Mouse (Mus musculus) heart, embryonic 16.5 days (tissue): ENCODE measurements around the gene Mob3b. TPM values are rescaled to one million over a fixed set of nuclear protein-coding genes. Genes with fewer than 3 reads are reported as not detected.

Experiments
- ATAC-seq: fragments of 200-750 bp; cut with Nextera tagmentation; replicated peaks from 2 replicates; pipeline ENCODE4 v1.8.0; 2017; ENCODE audit warnings: moderate number of reproducible peaks; ENCODE audit not compliant: insufficient read depth, low FRiP score; ENCODE audit errors: extremely low read depth
- H3K27ac ChIP-seq: fragments of 300-500 bp; sonication (generic); 2 replicates; pipeline ENCODE4 v1.5.1; 2014; ENCODE audit warnings: mild to moderate bottlenecking, low read length, control low read depth, moderate library complexity
- H3K27me3 ChIP-seq: fragments of 300-500 bp; sonication (generic); 2 replicates; pipeline ENCODE4 v1.6.1; 2014; ENCODE audit warnings: low read length, mixed read lengths; ENCODE audit not compliant: control insufficient read depth, insufficient read depth
- H3K36me3 ChIP-seq: fragments of 300-500 bp; sonication (generic); 2 replicates; pipeline ENCODE4 v1.6.1; 2014; ENCODE audit not compliant: control insufficient read depth, insufficient read depth
- H3K4me1 ChIP-seq: fragments of 300-500 bp; sonication (generic); 2 replicates; pipeline ENCODE4 v1.6.1; 2014; ENCODE audit warnings: low read length, mixed read lengths; ENCODE audit not compliant: control insufficient read depth, insufficient read depth
- H3K4me2 ChIP-seq: fragments of 300-500 bp; sonication (generic); 2 replicates; pipeline ENCODE4 v1.6.1; 2014; ENCODE audit warnings: low read depth, mild to moderate bottlenecking, control low read depth, low read length
- H3K4me3 ChIP-seq: fragments of 300-500 bp; sonication (generic); 2 replicates; pipeline ENCODE4 v1.5.1; 2014; ENCODE audit warnings: mild to moderate bottlenecking, control low read depth, low read length
- H3K9ac ChIP-seq: fragments of 300-500 bp; sonication (generic); 2 replicates; pipeline ENCODE4 v1.6.1; 2014; ENCODE audit warnings: low read length, control low read depth
- H3K9me3 ChIP-seq: fragments of 300-500 bp; sonication (generic); replicated peaks from 2 replicates; pipeline ENCODE4 v1.6.1; 2016; ENCODE audit warnings: low read length; ENCODE audit not compliant: control insufficient read depth
- WGBS: fragments of 180-500 bp; shearing (Covaris S2); extraction: QIAGEN DNeasy Blood & Tissue Kit; methylation state at CpG from one replicate; pipeline ENCODE4 v1.1.7; 2014; 5-methylcytosine and 5-hydroxymethylcytosine counted together
- polyA plus RNA-seq: library from polyadenylated mRNA; unstranded; fragments of >200 nt; fragmentation: Nextera tagmentation; extraction: Ambion mirVana; gene quantifications from 2 replicates; pipeline ENCODE4 v1.2.1, GENCODE M21; 2015

Gene Mob3b
- polyA plus RNA-seq, 1 experiment from 2014 or later, result 3.9 TPM

GRCm38 (mm10) chr4:35049036-35049741, 108.1 kb downstream of the Mob3b start:
- WGBS, result 76% methylated on average over 9 of the region's 9 CpGs
- H3K4me3 ChIP-seq, result no peak overlapping the region
- no peaks in the 10 kb centered on the region for H3K27me3 ChIP-seq
- H3K36me3 ChIP-seq, result no peaks in the 10 kb centered on the region
- H3K4me1 ChIP-seq, result peaks cover 6% of the 10 kb centered on the region; the same call in 1 of the 2 replicates
- H3K9ac ChIP-seq, result no peak overlapping the region
- no peak for ATAC-seq
- no peak overlapping the region for H3K4me2 ChIP-seq
- no peaks in the 10 kb centered on the region for H3K9me3 ChIP-seq
- no peak overlapping the region for H3K27ac ChIP-seq

GRCm38 (mm10) chr4:35040896-35041295, 116.4 kb downstream of the Mob3b start:
- H3K27me3 ChIP-seq, result no peaks in the 10 kb centered on the region
- H3K36me3 ChIP-seq, result no peaks in the 10 kb centered on the region
- ATAC-seq, result no peak
- WGBS, result 97% methylated on average over 5 of the region's 5 CpGs
- no peak overlapping the region for H3K27ac ChIP-seq
- no peaks in the 10 kb centered on the region for H3K9me3 ChIP-seq
- H3K4me3 ChIP-seq, result no peak overlapping the region
- no peaks in the 10 kb centered on the region for H3K4me1 ChIP-seq
- H3K4me2 ChIP-seq, result no peak overlapping the region
- H3K9ac ChIP-seq, result no peak overlapping the region

GRCm38 (mm10) chr4:35040306-35040705, 117.0 kb downstream of the Mob3b start:
- 77% methylated on average over 1 of the region's 1 CpGs for WGBS
- H3K9me3 ChIP-seq, result no peaks in the 10 kb centered on the region
- ATAC-seq, result no peak
- H3K4me3 ChIP-seq, result no peak overlapping the region
- H3K27ac ChIP-seq, result no peak overlapping the region
- H3K9ac ChIP-seq, result no peak overlapping the region
- no peaks in the 10 kb centered on the region for H3K4me1 ChIP-seq
- H3K4me2 ChIP-seq, result no peak overlapping the region
- H3K27me3 ChIP-seq, result no peaks in the 10 kb centered on the region
- no peaks in the 10 kb centered on the region for H3K36me3 ChIP-seq

DNA sequence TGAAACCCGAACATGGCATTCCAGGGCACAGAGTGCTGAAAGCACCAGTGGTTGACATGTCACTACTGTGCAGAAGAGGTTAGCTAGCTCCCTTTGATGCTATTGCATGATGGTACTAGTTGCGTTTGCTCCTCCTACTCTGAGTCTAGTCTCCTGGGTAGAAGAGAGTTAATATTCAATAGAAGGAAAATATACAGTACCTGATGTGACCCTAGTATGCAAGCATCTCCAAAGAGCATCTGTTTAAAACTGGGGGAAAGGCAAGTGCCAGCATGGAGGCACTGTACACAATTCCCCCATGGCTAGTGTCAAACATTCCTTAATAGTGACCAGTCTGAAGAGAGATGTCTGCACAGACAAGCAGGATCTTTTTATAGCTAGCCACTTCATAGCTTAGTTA, 119.5 kb downstream of the Mob3b start:
- Histone ChIP-seq H3K9ac (no peak overlapping the region), H3K4me3 (no peak overlapping the region), H3K4me1 (no peaks in the 10 kb centered on the region), H3K27ac (no peak overlapping the region), H3K27me3 (no peaks in the 10 kb centered on the region), H3K36me3 (no peaks in the 10 kb centered on the region), H3K9me3 (no peaks in the 10 kb centered on the region), H3K4me2 (no peak overlapping the region)
- ATAC-seq, result no peak
- WGBS, result 41% methylated on average over 2 of the region's 2 CpGs

- 49% methylated on average over 18 of the region's 18 CpGs for WGBS
- no peaks in the 10 kb centered on the region for H3K9me3 ChIP-seq
Measured at GRCm38 (mm10) chr4:35034504-35035290, 122.6 kb downstream of the Mob3b start.

GRCm38 (mm10) chr4:35032758-35033157, 124.5 kb downstream of the Mob3b start:
- no peaks in the 10 kb centered on the region for H3K36me3 ChIP-seq
- no peaks in the 10 kb centered on the region for H3K9me3 ChIP-seq
- no peaks in the 10 kb centered on the region for H3K4me1 ChIP-seq
- H3K9ac ChIP-seq, result no peak overlapping the region
- 80% methylated on average over 3 of the region's 3 CpGs for WGBS
- ATAC-seq, result no peak
- no peak overlapping the region for H3K4me2 ChIP-seq
- H3K27ac ChIP-seq, result no peak overlapping the region
- H3K27me3 ChIP-seq, result no peaks in the 10 kb centered on the region
- H3K4me3 ChIP-seq, result no peak overlapping the region

More at GRCm38 (mm10) chr4:35034504-35035290, 122.6 kb downstream of the Mob3b start:
- Histone ChIP-seq H3K27me3 (no peaks in the 10 kb centered on the region), H3K36me3 (no peaks in the 10 kb centered on the region), H3K9ac (no peak overlapping the region), H3K4me3 (no peak overlapping the region), H3K27ac (no peak overlapping the region), H3K4me2 (peak overlapping the region; percentile 2; the same call in 1 of the 2 replicates), H3K4me1 (no peaks in the 10 kb centered on the region)
- no peak for ATAC-seq

- no peaks in the 10 kb centered on the region for H3K4me1 ChIP-seq
- H3K9me3 ChIP-seq, result no peaks in the 10 kb centered on the region
- H3K27me3 ChIP-seq, result no peaks in the 10 kb centered on the region
- no peak overlapping the region for H3K4me2 ChIP-seq
- H3K27ac ChIP-seq, result no peak overlapping the region
- H3K4me3 ChIP-seq, result no peak overlapping the region
- no peak overlapping the region for H3K9ac ChIP-seq
- H3K36me3 ChIP-seq, result no peaks in the 10 kb centered on the region
- ATAC-seq, result no peak
- 60% methylated on average over 3 of the region's 3 CpGs for WGBS
Measured at GRCm38 (mm10) chr4:35031623-35032022, 125.7 kb downstream of the Mob3b start.

DNA sequence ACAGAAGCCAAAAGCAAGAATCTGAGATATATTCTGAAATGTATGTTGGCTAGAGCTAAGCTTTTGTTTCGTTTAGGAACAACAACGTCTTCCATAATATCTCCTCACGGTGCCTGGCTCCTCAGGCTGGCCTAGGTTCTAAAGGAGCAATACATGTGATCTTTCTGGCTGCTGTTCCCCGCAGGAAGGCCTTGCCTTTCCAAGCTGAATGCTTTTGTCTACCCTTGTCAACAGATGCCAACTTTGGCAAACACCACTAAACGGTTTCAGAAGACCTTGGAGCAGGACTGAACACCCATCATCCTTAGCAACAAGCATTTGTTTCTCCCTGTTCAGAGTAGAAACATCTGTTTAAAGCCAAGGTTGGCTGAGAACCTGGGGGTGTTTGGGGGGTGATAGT, 126.1 kb downstream of the Mob3b start:
- no peaks in the 10 kb centered on the region for H3K27me3 ChIP-seq
- 53% methylated on average over 5 of the region's 5 CpGs for WGBS
- no peaks in the 10 kb centered on the region for H3K4me1 ChIP-seq
- no peak overlapping the region for H3K27ac ChIP-seq
- no peak overlapping the region for H3K4me2 ChIP-seq
- ATAC-seq, result no peak
- no peaks in the 10 kb centered on the region for H3K9me3 ChIP-seq
- H3K4me3 ChIP-seq, result no peak overlapping the region
- H3K9ac ChIP-seq, result no peak overlapping the region
- no peaks in the 10 kb centered on the region for H3K36me3 ChIP-seq

DNA sequence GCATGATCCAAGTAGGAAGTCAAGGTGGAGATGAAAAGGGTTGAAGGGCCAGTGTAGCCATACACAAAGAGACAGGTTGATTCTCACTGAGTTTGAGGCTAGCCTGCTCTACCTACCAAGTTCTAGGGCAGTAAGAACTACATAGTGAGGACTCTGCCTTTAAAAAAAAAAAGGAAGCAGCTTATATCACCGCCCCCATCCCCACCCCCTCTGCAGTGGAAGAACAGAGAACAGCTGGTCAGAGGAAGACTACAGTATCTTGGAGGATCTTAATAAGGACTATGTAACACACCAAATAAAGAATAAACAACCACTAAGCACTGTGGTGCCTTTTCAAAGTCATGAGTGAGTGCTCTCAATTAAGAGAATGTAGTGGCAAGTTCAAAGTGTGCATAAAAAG, 138.9 kb downstream of the Mob3b start:
- Histone ChIP-seq H3K9ac (no peak overlapping the region), H3K4me1 (no peaks in the 10 kb centered on the region), H3K27ac (no peak overlapping the region), H3K9me3 (no peaks in the 10 kb centered on the region), H3K4me2 (no peak overlapping the region), H3K27me3 (no peaks in the 10 kb centered on the region), H3K36me3 (no peaks in the 10 kb centered on the region), H3K4me3 (no peak overlapping the region)
- 65% methylated on average over 1 of the region's 1 CpGs for WGBS
- ATAC-seq, result no peak
